Mouse (Mus musculus): Measurements from ENCODE around the gene Eif2s1.
"Not testable (repeated sequence)": the region's sequence is repeated elsewhere in the genome, so short reads cannot be mapped to it uniquely, and the experiment has no call there.

Gene Eif2s1

DNA sequence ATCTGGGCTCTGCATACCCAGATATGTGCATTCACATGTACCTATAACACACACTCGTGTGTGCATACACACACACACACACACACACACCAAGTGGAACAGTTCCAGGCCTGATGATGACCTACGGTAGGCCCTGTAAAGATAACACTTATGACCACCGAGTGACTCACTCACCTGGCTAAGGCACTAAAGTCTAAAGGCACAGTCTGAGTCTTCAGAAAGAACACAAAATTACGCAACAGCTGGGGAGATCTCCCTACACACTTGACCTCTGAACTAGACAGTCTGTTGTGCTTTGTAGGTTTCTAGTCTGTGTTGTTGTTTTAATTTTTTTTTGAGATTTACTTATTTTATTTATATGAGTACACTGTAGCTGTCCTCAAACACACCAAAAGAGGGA lies 52.8 kb downstream of the Eif2s1 start:
- DNase-seq (ENCODE audit: low spot score in 2 of 2) = no peak

DNA sequence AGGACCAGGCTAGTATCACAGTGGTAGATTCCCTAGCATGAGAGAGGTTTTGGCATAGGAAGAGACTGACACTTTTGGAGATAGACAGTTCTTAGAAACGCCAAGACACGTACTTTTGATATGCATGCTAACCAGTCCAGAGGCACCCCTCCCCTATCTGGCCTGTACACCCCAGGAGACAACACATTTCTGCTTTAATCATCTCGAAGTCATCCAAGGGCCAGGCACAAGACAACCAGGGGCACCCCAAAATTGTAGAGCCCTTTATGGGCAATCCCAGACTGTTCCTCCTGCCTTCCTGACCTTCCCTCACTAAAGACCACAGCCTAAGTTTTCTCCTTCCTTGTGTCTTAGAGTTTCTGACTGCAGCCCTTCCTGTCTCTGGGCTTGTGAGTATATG lies 53.9 kb downstream of the Eif2s1 start:
- DNase-seq (ENCODE audit: low spot score in 2 of 2) = no peak

DNA sequence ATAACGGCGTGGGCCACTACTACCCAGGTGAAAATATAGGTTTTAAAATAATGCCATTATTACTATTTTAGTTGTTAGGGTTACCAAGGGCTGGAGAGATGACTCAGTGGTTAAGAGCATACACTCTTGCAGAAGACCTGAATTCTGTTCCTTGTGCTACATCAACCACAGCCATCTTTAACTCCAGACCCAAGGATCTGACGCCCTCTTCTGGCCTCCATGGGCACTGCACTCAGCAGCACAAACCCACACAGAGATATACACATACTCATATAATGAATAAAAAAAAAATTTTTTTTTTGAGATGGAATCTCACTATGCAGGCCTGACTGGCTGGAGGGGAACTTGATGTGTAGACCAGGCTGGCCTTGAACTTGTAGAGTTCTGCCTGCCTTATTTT lies 54.7 kb downstream of the Eif2s1 start:
- DNase-seq (ENCODE audit: low spot score in 2 of 2) = no peak

DNA sequence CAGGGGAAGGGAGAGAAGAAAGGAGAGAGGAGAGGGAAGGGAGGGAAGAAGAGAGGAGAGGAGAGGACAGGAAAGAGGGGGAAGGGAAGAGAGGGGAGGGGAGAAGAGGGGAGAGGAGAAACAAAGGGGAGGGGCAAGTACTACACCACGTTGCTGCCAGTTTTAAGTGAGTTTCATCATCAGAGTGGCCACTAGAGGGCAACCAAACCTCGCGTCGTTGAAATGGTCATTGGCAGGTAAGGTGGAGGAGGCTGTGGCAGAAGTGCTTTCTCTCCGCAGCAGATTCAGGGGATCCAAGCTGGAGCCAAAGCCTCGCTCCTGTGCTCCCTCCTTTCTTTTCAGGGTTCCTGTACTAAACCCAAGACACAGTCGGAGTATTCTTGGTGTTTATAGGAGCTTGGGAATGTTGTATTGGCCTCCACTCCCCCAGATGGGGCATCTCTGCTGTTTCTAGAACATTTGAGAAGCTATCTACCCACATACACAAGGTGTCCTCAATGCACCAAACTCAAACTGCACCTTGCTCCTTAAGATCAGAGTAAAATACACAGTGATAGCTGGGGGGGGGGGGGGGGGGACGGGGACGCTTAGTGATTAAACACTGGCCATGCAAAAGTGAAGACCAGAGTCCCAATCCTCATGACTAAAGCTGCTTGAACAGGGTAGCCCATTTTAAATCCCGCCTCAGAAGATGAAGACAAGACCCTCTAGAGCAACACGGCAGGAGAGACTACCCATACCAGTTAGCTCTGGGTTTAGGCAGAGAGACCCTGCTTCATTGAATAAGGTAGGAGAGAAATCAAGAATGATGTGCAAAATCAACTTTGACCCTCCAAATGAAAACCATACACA lies 56.8 kb downstream of the Eif2s1 start:
- DNase-seq (ENCODE audit: low spot score in 2 of 2) = peak; percentile 69 to 77

DNA sequence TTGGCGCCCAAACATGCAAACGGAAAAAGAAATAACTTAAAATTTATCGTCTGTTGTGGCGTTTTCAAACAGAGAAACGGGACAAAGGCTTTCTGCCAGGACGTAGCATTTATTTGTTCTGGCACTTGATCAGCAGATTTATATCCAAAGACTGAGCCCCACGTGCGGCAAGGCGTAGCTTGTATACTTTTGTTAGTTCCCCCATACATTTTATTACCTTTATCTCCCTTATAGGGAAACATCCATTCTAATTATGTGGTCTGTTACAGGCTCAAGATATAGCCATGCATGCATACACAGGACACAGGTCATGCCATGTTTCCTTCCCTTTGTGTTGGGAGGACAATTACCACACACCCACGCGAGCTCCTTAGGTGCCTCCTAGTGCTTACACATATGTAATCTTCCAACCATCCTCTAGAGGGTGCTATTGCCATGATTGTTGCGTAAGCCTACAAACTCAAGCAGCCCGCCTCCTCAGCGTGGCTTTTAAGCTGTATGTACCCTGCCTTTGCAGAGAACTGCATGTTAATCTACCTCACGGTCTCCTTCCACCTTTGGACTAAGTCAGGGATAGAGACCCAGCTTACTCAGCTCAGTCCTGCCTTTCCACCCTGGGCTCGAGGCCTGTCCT lies 57.6 kb downstream of the Eif2s1 start:
- DNase-seq (ENCODE audit: low spot score in 2 of 2) = peak; percentile 51 to 55

DNA sequence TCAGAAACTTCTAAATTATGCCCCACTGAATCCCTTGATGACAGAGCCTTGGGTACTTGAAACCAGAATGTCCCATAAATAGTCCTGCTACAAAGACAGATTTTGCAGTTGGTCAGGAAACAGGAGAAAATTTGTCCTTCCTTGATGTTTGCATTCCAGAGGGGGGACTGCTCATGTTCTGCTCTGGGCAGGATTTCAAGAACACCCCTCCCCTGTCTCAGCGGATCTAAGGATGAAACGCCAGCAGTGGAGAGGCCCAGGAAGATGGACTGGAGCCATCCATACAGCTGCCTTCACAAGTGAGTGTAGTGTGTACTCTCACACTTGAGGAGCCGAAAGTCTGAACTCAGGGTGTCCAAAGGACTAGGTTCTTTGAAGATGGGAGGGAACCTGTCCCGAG lies 59.8 kb downstream of the Eif2s1 start:
- no peak for DNase-seq (ENCODE audit: low spot score in 2 of 2)

DNA sequence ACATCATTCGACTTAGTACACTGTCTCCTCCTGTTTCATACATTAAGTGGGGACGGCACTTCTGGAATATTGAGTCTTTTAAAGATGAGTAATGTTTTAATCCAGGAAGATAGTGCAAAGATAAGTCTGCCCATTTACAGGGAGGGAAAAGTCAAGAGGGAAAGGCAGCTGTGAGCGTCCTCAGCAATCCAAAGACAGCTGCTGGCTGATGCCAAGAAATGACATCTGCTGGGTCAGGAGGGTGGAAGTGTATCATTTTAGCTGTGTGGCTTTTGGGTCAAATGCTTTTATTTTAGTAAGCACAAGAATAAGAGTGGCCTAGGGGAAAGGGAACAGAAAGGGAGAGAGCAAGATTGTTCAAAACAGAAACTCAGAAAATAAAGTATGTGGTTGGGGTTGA lies 60.4 kb downstream of the Eif2s1 start:
- no peak for DNase-seq (ENCODE audit: low spot score in 2 of 2)

DNA sequence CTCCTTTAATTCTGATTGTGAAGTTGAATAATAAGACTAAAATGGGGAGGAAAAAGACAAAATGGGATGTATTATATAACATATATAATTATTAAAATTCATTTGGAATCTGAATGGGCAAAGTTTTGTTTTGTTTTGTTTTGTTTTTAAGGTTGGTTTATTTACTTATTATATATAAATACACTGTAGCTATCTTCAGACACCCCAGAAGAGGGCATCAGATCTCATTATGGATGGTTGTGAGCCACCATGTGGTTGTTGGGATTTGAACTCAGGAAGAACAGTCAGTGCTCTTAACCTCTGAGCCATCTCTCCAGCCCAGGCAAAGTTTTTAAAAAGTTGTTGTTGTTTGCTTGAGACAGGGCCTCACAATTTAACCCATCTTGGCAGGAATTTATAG lies 61.4 kb downstream of the Eif2s1 start:
- not testable (repeated sequence) for DNase-seq (ENCODE audit: low spot score in 2 of 2)

DNA sequence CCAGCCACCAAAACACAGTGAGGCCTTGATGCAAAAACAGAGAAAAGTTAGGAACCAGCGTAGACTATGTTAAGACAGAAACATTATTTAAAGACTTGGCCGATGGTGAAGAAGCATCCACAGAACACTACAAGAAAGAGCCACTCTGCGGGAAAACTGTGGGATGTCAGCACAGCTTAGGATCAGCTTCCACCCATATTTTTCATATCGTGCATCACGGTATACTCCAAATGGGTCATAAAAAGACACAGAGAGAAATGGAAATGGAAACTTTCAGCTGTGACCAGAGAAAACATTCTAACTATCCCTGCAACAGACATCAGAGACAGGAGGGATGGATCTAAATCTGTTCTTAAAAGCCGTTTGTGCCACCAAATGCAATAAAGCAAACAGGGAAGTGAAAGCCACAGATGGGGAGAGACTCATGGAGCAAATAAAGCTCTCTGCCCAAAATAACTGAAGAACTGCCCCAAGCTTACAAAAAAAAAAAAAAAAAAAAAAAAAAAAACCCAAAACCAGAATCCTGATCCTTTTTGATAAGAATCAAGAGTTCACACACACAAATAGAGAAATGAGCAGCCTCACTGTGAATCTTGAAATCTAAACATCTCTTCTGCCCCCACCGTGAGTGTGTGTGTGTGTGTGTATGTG lies 62.0 kb downstream of the Eif2s1 start:
- DNase-seq (ENCODE audit: low spot score in 2 of 2) = no peak

DNA sequence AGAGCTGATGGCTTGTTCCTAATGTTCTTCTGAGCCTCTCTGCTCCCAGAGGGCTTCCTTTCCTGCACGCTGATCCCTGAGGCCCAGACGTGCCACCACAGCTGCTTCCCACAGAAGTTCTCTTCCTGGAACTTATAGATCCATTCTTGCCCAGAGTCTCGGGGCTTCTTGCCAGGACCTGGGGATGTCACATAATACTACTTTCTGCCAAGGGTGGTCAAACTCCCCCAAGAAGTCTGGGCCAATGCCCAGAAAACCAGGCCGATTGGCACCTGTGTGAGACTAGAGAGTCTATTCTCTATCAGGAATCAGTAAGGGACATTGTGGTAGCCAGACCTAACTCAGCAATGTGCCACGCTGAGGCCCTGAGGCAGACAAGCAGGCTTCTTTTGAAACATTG lies 65.7 kb downstream of the Eif2s1 start:
- no peak for DNase-seq (ENCODE audit: low spot score in 2 of 2)

DNA sequence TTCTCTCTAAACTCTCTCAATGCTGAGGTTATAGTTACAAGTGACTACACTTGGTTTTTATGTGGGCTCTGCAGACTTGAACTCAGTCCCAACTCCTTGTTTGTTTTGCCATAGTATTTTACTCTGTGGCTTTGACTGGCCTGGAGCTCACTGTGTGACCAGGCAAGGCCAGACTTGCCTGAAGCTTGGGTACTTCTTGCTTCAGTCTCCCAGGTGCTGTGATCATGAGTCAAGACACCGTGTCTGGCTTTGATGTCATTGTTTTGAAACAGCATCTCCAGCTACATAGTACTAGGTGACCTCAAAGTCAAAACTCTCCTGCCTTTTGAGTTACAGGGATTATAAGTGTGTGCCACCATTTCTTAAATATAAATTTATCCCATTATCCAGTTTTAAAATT lies 68.3 kb downstream of the Eif2s1 start:
- DNase-seq (ENCODE audit: low spot score in 2 of 2) = no peak

DNA sequence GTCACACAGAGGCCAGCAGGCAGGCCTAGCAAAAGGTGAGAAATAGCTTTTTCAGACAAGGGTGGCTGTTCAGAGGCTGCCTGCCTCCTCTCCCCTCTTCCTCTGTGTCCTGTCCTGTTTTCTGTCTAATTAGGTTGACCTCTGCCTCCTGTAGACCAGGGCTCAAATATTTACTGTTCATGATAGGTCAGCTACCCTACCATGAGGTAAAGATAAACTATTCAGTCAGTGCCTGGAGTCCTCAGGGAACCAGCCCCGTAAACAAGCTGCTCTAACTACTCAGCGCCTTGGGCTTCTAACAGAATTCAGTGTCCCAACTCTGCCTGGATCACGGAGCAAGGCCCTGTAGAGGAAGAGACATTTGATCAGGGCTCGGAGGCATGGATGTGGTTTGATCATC lies 74.9 kb downstream of the Eif2s1 start:
- no peak for DNase-seq (ENCODE audit: low spot score in 2 of 2)
